Mouse (Mus musculus): ENCODE results near the gene Fbxo33. TPM values are rescaled to one million over a fixed set of nuclear protein-coding genes. Genes with fewer than 3 reads are reported as not detected.
A peak's percentile ranks its signal among the peaks of the same experiment; 100 is the strongest.

Fbxo33 gene
- polyA plus RNA-seq, 1 experiment from 2014 or later, result 9.1 TPM

GRCm38 (mm10) chr12:59218640-59219321, 744 bp downstream of the Fbxo33 start:
- Histone ChIP-seq H3K4me1 (peaks cover 12% of the 10 kb centered on the region), H3K27me3 (replicated peaks) (no peaks in the 10 kb centered on the region), H3K27ac (peak overlapping the region; percentile 95), H3K4me2 (peak overlapping the region; percentile 86), H3K9ac (peak overlapping the region; percentile 74), H3K36me3 (no peaks in the 10 kb centered on the region), H3K4me3 (replicated peaks) (peak overlapping the region; percentile 90), H3K9me3 (no peaks in the 10 kb centered on the region)
- under 1% methylated on average over 56 of the region's 69 CpGs for WGBS
- ATAC-seq (ENCODE audit: insufficient read depth, low FRiP score, low read depth), result no peak

- 72% methylated on average over 3 of the region's 3 CpGs for WGBS
- H3K27me3 ChIP-seq (replicated peaks), result no peaks in the 10 kb centered on the region
- H3K36me3 ChIP-seq, result no peaks in the 10 kb centered on the region
- H3K9ac ChIP-seq, result no peak overlapping the region
- peaks cover 12% of the 10 kb centered on the region for H3K4me1 ChIP-seq
- no peak overlapping the region for H3K27ac ChIP-seq
- no peak overlapping the region for H3K4me3 ChIP-seq (replicated peaks)
- H3K4me2 ChIP-seq, result peak overlapping the region; percentile 86; the same call in 1 of the 2 replicates
- no peaks in the 10 kb centered on the region for H3K9me3 ChIP-seq
- ATAC-seq (ENCODE audit: insufficient read depth, low FRiP score, low read depth), result no peak
Observed at GRCm38 (mm10) chr12:59217331-59217730, 2.2 kb downstream of the Fbxo33 start.

GRCm38 (mm10) chr12:59216676-59217266, 2.8 kb downstream of the Fbxo33 start:
- Histone ChIP-seq H3K9ac (no peak overlapping the region), H3K9me3 (no peaks in the 10 kb centered on the region), H3K27ac (no peak overlapping the region), H3K4me2 (no peak overlapping the region), H3K4me1 (peaks cover 12% of the 10 kb centered on the region), H3K36me3 (no peaks in the 10 kb centered on the region), H3K4me3 (replicated peaks) (no peak overlapping the region), H3K27me3 (replicated peaks) (no peaks in the 10 kb centered on the region)
- ATAC-seq (ENCODE audit: insufficient read depth, low FRiP score, low read depth), result no peak
- WGBS, result 74% methylated on average over 6 of the region's 6 CpGs

GRCm38 (mm10) chr12:59216176-59216575, 3.3 kb downstream of the Fbxo33 start:
- Histone ChIP-seq H3K36me3 (0 out of 2 replicates have a peak, but pooled peaks cover 2% of the 10 kb centered on the region), H3K9ac (no peak overlapping the region), H3K9me3 (no peaks in the 10 kb centered on the region), H3K27me3 (replicated peaks) (no peaks in the 10 kb centered on the region), H3K4me1 (peaks cover 12% of the 10 kb centered on the region), H3K4me3 (replicated peaks) (no peak overlapping the region), H3K27ac (no peak overlapping the region), H3K4me2 (no peak overlapping the region)
- 87% methylated on average over 4 of the region's 4 CpGs for WGBS
- ATAC-seq (ENCODE audit: insufficient read depth, low FRiP score, low read depth), result no peak

- Histone ChIP-seq H3K4me1 (no peaks in the 10 kb centered on the region), H3K27me3 (replicated peaks) (no peaks in the 10 kb centered on the region), H3K4me3 (replicated peaks) (no peak overlapping the region), H3K27ac (no peak overlapping the region), H3K4me2 (no peak overlapping the region), H3K36me3 (peaks cover 11% of the 10 kb centered on the region; the same call in 1 of the 2 replicates), H3K9ac (no peak overlapping the region), H3K9me3 (no peaks in the 10 kb centered on the region)
- ATAC-seq (ENCODE audit: insufficient read depth, low FRiP score, low read depth), result no peak
- WGBS, result 87% methylated on average over 1 of the region's 1 CpGs
Observed at GRCm38 (mm10) chr12:59207814-59208213, 11.7 kb downstream of the Fbxo33 start.

- Histone ChIP-seq H3K27ac (no peak overlapping the region), H3K36me3 (peaks cover 11% of the 10 kb centered on the region; the same call in 1 of the 2 replicates), H3K9me3 (no peaks in the 10 kb centered on the region), H3K4me3 (replicated peaks) (no peak overlapping the region), H3K4me2 (no peak overlapping the region), H3K9ac (no peak overlapping the region), H3K4me1 (no peaks in the 10 kb centered on the region), H3K27me3 (replicated peaks) (no peaks in the 10 kb centered on the region)
- WGBS, result 80% methylated on average over 3 of the region's 3 CpGs
- ATAC-seq (ENCODE audit: insufficient read depth, low FRiP score, low read depth), result no peak
Observed at GRCm38 (mm10) chr12:59207000-59207390, 12.5 kb downstream of the Fbxo33 start.

GRCm38 (mm10) chr12:59206208-59206999, 13.1 kb downstream of the Fbxo33 start:
- Histone ChIP-seq H3K9ac (no peak overlapping the region), H3K9me3 (no peaks in the 10 kb centered on the region), H3K27ac (no peak overlapping the region), H3K4me1 (no peaks in the 10 kb centered on the region), H3K4me2 (no peak overlapping the region), H3K36me3 (peaks cover 11% of the 10 kb centered on the region; the same call in 1 of the 2 replicates), H3K27me3 (replicated peaks) (no peaks in the 10 kb centered on the region), H3K4me3 (replicated peaks) (no peak overlapping the region)
- ATAC-seq (ENCODE audit: insufficient read depth, low FRiP score, low read depth), result no peak
- WGBS, result 83% methylated on average over 4 of the region's 4 CpGs

GRCm38 (mm10) chr12:59205571-59205970, 14.0 kb downstream of the Fbxo33 start:
- Histone ChIP-seq H3K4me1 (no peaks in the 10 kb centered on the region), H3K9me3 (no peaks in the 10 kb centered on the region), H3K27me3 (replicated peaks) (no peaks in the 10 kb centered on the region), H3K4me3 (replicated peaks) (no peak overlapping the region), H3K36me3 (peaks cover 7% of the 10 kb centered on the region; the same call in 1 of the 2 replicates), H3K27ac (no peak overlapping the region), H3K9ac (no peak overlapping the region), H3K4me2 (no peak overlapping the region)
- no peak for ATAC-seq (ENCODE audit: insufficient read depth, low FRiP score, low read depth)
- WGBS, result 87% methylated on average over 6 of the region's 6 CpGs

- H3K4me2 ChIP-seq, result no peak overlapping the region
- H3K36me3 ChIP-seq, result peaks cover 6% of the 10 kb centered on the region; the same call in 1 of the 2 replicates
- H3K4me1 ChIP-seq, result no peaks in the 10 kb centered on the region
- no peak overlapping the region for H3K27ac ChIP-seq
- H3K9me3 ChIP-seq, result no peaks in the 10 kb centered on the region
- H3K4me3 ChIP-seq (replicated peaks), result no peak overlapping the region
- ATAC-seq (ENCODE audit: insufficient read depth, low FRiP score, low read depth), result no peak
- 96% methylated on average over 2 of the region's 2 CpGs for WGBS
- H3K27me3 ChIP-seq (replicated peaks), result no peaks in the 10 kb centered on the region
- H3K9ac ChIP-seq, result no peak overlapping the region
Observed at GRCm38 (mm10) chr12:59199361-59199760, 20.2 kb downstream of the Fbxo33 start.

- H3K27me3 ChIP-seq (replicated peaks), result no peaks in the 10 kb centered on the region
- 0 out of 2 replicates have a peak, but pooled peaks cover 6% of the 10 kb centered on the region for H3K36me3 ChIP-seq
- no peak overlapping the region for H3K4me3 ChIP-seq (replicated peaks)
- no peaks in the 10 kb centered on the region for H3K9me3 ChIP-seq
- WGBS, result 55% methylated on average over 4 of the region's 4 CpGs
- ATAC-seq (ENCODE audit: insufficient read depth, low FRiP score, low read depth), result peak; percentile 87
- H3K4me2 ChIP-seq, result no peak overlapping the region
- no peak overlapping the region for H3K27ac ChIP-seq
- no peak overlapping the region for H3K9ac ChIP-seq
- no peaks in the 10 kb centered on the region for H3K4me1 ChIP-seq
Observed at GRCm38 (mm10) chr12:59198750-59199149, 20.8 kb downstream of the Fbxo33 start.

- Histone ChIP-seq H3K27ac (no peak overlapping the region), H3K4me3 (replicated peaks) (no peak overlapping the region), H3K4me2 (no peak overlapping the region), H3K9me3 (no peaks in the 10 kb centered on the region), H3K4me1 (no peaks in the 10 kb centered on the region), H3K27me3 (replicated peaks) (no peaks in the 10 kb centered on the region), H3K9ac (no peak overlapping the region), H3K36me3 (peaks cover 8% of the 10 kb centered on the region; the same call in 1 of the 2 replicates)
- WGBS, result 85% methylated on average over 4 of the region's 4 CpGs
- ATAC-seq (ENCODE audit: insufficient read depth, low FRiP score, low read depth), result no peak
Observed at GRCm38 (mm10) chr12:59195941-59196340, 23.6 kb downstream of the Fbxo33 start.

GRCm38 (mm10) chr12:59195065-59195464, 24.5 kb downstream of the Fbxo33 start:
- Histone ChIP-seq H3K4me2 (no peak overlapping the region), H3K9ac (no peak overlapping the region), H3K36me3 (peaks cover 11% of the 10 kb centered on the region; the same call in 1 of the 2 replicates), H3K9me3 (no peaks in the 10 kb centered on the region), H3K27me3 (replicated peaks) (no peaks in the 10 kb centered on the region), H3K4me1 (no peaks in the 10 kb centered on the region), H3K4me3 (replicated peaks) (no peak overlapping the region), H3K27ac (no peak overlapping the region)
- ATAC-seq (ENCODE audit: insufficient read depth, low FRiP score, low read depth), result no peak
- WGBS, result 72% methylated on average over 4 of the region's 4 CpGs

Data from stomach, embryonic 15.5 days (tissue).